Mouse (Mus musculus) hindbrain, embryonic 11.5 days (tissue): Measurements from ENCODE around the gene Ttc28. TPM values are rescaled to one million over a fixed set of nuclear protein-coding genes. Genes with fewer than 3 reads are reported as not detected.
"Not testable (repeated sequence)": the region's sequence is repeated elsewhere in the genome, so short reads cannot be mapped to it uniquely, and the experiment has no call there.

Source experiments
- ATAC-seq: fragments of 200-750 bp; cut with Nextera tagmentation; 2 replicates; pipeline ENCODE4 v1.8.0; 2017; ENCODE audit warnings: mild to moderate bottlenecking, moderate TSS enrichment, moderate library complexity; ENCODE audit not compliant: low FRiP score
- DNase-seq: peaks from one replicate; pipeline ENCODE4 v3.0.0-alpha.2; 2015; ENCODE audit warnings: low spot score
- H3K27ac ChIP-seq: fragments of 300-500 bp; sonication (generic); 2 replicates; pipeline ENCODE4 v1.5.1; 2014; ENCODE audit warnings: mild to moderate bottlenecking, low read depth, low read length
- H3K27me3 ChIP-seq: fragments of 300-500 bp; sonication (generic); 2 replicates; pipeline ENCODE4 v1.6.1; 2014; ENCODE audit warnings: mild to moderate bottlenecking, low read length, moderate library complexity, mixed read lengths; ENCODE audit not compliant: control insufficient read depth, insufficient read depth
- H3K36me3 ChIP-seq: fragments of 300-500 bp; sonication (generic); 2 replicates; pipeline ENCODE4 v1.6.1; 2014; ENCODE audit warnings: mild to moderate bottlenecking, low read length, moderate library complexity, mixed read lengths; ENCODE audit not compliant: control insufficient read depth, insufficient read depth
- H3K4me1 ChIP-seq: fragments of 300-500 bp; sonication (generic); replicated peaks from 2 replicates; pipeline ENCODE4 v1.6.1; 2014; ENCODE audit warnings: low read length, mixed read lengths; ENCODE audit not compliant: control insufficient read depth, insufficient read depth
- H3K4me2 ChIP-seq: fragments of 300-500 bp; sonication (generic); replicated peaks from 2 replicates; pipeline ENCODE4 v1.6.1; 2014; ENCODE audit warnings: mild to moderate bottlenecking, low read depth, low read length
- H3K4me3 ChIP-seq: fragments of 300-500 bp; sonication (generic); 2 replicates; pipeline ENCODE4 v1.5.1; 2014; ENCODE audit warnings: low read depth, low read length
- H3K9ac ChIP-seq: fragments of 300-500 bp; sonication (generic); 2 replicates; pipeline ENCODE4 v1.6.1; 2014; ENCODE audit warnings: low read depth, low read length
- H3K9me3 ChIP-seq: fragments of 300-500 bp; sonication (generic); 2 replicates; pipeline ENCODE4 v1.6.1; 2016; ENCODE audit warnings: low read length; ENCODE audit not compliant: control insufficient read depth
- WGBS: fragments of 180-500 bp; shearing (Covaris S2); extraction: QIAGEN DNeasy Blood & Tissue Kit; methylation state at CpG from one replicate; pipeline ENCODE4 v1.1.7; 2014; 5-methylcytosine and 5-hydroxymethylcytosine counted together
- polyA plus RNA-seq: library from polyadenylated mRNA; unstranded; fragments of >200 nt; fragmentation: Nextera tagmentation; extraction: Ambion mirVana; gene quantifications from 2 replicates; pipeline ENCODE4 v1.2.1, GENCODE M21; 2014

The Ttc28 gene
- polyA plus RNA-seq, 1 experiment from 2014 or later: 15.6 TPM

- H3K9me3 ChIP-seq: no peaks in the 10 kb centered on the region
- DNase-seq (no peak), ATAC-seq (no peak)
- 53% methylated on average over 9 of the region's 9 CpGs for WGBS
- H3K4me3 ChIP-seq: no peak overlapping the region
- H3K4me2 ChIP-seq: no peak overlapping the region
- no peaks in the 10 kb centered on the region; the same call in 1 of the 2 replicates for H3K27me3 ChIP-seq
- H3K36me3 ChIP-seq: no peaks in the 10 kb centered on the region
- H3K27ac ChIP-seq: no peak overlapping the region
- no peaks in the 10 kb centered on the region for H3K4me1 ChIP-seq
- H3K9ac ChIP-seq: no peak overlapping the region
These were observed 364.5 kb downstream of the Ttc28 start for GRCm38 (mm10) chr5:111244061-111244460.

- no peaks in the 10 kb centered on the region for H3K36me3 ChIP-seq
- H3K4me3 ChIP-seq: no peak overlapping the region
- no peaks in the 10 kb centered on the region for H3K27me3 ChIP-seq
- no peaks in the 10 kb centered on the region for H3K9me3 ChIP-seq
- no peak overlapping the region for H3K27ac ChIP-seq
- H3K4me2 ChIP-seq: no peak overlapping the region
- WGBS: 89% methylated on average over 10 of the region's 10 CpGs
- ATAC-seq (no peak), DNase-seq (no peak)
- H3K4me1 ChIP-seq: no peaks in the 10 kb centered on the region
- no peak overlapping the region for H3K9ac ChIP-seq
These were observed 368.1 kb downstream of the Ttc28 start for GRCm38 (mm10) chr5:111247571-111248265.

DNA sequence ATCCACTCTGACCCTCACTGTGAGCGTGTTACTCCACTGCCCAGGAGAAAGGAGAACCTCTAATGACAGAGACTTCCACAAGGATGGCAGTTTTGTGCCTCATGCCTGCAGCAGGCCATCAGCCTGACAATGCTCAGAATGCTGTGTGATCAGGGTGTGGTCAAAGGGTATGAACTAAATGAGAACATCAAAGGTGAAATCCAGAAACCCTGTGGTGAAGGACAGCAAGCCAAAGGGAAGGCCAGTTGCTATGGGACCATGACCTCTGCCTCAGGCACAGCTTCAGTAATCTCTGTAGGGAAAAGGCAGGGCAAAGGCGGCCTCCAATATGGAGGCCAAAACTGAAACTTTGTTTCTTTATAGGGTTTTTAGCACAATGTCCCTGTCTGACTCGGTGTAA, 372.5 kb downstream of the Ttc28 start:
- no peak overlapping the region for H3K9ac ChIP-seq
- H3K36me3 ChIP-seq: no peaks in the 10 kb centered on the region
- WGBS: 74% methylated on average over 3 of the region's 3 CpGs
- ATAC-seq: no peak
- no peak overlapping the region for H3K27ac ChIP-seq
- H3K4me2 ChIP-seq: no peak overlapping the region
- no peaks in the 10 kb centered on the region for H3K9me3 ChIP-seq
- DNase-seq: no peak
- no peaks in the 10 kb centered on the region; the same call in 1 of the 2 replicates for H3K27me3 ChIP-seq
- H3K4me3 ChIP-seq: no peak overlapping the region
- H3K4me1 ChIP-seq: peaks cover 14% of the 10 kb centered on the region

DNA sequence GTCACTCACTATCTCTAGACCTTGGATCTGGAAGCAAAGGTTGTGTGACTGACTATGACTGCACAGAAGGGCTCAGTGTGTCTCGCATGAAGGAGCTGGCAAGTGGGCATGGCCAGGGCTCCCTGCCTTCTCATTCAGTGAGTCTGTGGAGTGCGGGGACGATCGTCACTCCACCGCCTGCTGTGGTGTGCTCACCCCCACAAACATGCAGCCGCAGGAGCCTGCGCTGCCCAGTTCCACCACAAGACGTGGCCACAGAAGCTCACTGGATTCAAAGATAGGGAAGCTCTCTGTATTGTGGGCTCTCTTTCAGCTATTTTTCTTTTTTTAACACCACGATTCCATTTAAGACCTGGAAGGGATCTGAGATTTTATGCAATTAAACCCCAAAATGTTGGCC, 374.8 kb downstream of the Ttc28 start:
- 87% methylated on average over 9 of the region's 9 CpGs for WGBS
- Histone ChIP-seq H3K27me3 (no peaks in the 10 kb centered on the region; the same call in 1 of the 2 replicates), H3K9ac (peak overlapping the region; percentile 27; the same call in 1 of the 2 replicates), H3K4me1 (peaks cover 14% of the 10 kb centered on the region), H3K36me3 (no peaks in the 10 kb centered on the region), H3K9me3 (no peaks in the 10 kb centered on the region), H3K4me3 (no peak overlapping the region), H3K27ac (no peak overlapping the region), H3K4me2 (no peak overlapping the region)
- DNase-seq (no peak), ATAC-seq (no peak)

GRCm38 (mm10) chr5:111254781-111255180, 375.2 kb downstream of the Ttc28 start:
- Histone ChIP-seq H3K36me3 (no peaks in the 10 kb centered on the region), H3K9ac (peak overlapping the region; percentile 27; the same call in 1 of the 2 replicates), H3K4me2 (no peak overlapping the region), H3K4me1 (peaks cover 14% of the 10 kb centered on the region), H3K9me3 (no peaks in the 10 kb centered on the region), H3K4me3 (no peak overlapping the region), H3K27me3 (no peaks in the 10 kb centered on the region; the same call in 1 of the 2 replicates), H3K27ac (0 out of 2 replicates have a peak overlapping the region, but pooled peaks have one; percentile 48)
- ATAC-seq (no peak), DNase-seq (no peak)
- 78% methylated on average over 11 of the region's 11 CpGs for WGBS

GRCm38 (mm10) chr5:111256181-111256580, 376.6 kb downstream of the Ttc28 start:
- whole genome bisulfite sequencing: 11% methylated on average over 7 of the region's 7 CpGs
- peaks cover 14% of the 10 kb centered on the region for H3K4me1 ChIP-seq
- peak overlapping the region; percentile 48 for H3K27ac ChIP-seq
- ATAC-seq: peak; percentile 82
- no peaks in the 10 kb centered on the region for H3K36me3 ChIP-seq
- H3K9ac ChIP-seq: no peak overlapping the region
- H3K9me3 ChIP-seq: no peaks in the 10 kb centered on the region
- H3K27me3 ChIP-seq: no peaks in the 10 kb centered on the region; the same call in 1 of the 2 replicates
- H3K4me2 ChIP-seq: peak overlapping the region; percentile 20
- DNase-seq: peak; percentile 56
- H3K4me3 ChIP-seq: no peak overlapping the region

DNA sequence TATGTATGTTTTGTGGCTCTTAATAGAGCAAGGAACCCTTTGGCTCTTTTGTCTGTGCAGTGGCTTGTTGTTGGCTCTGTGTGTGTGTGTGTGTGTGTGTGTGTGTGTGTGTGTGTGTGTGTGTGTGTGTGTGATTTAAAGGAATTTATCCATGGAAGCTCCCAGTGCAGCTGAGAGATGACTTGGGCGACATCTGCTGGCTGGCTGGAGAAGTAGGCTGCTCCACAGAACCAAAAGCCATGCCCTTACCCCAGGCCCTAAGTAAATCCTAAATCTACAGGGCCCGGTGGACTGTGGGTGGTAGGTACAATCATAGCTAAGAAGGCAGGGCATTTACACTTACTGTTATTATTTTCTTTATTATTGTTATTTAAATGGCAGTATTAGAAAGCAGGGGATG, 377.5 kb downstream of the Ttc28 start:
- 0 out of 2 replicates have a peak overlapping the region, but pooled peaks have one; percentile 19 for H3K9ac ChIP-seq
- H3K4me1 ChIP-seq: peaks cover 17% of the 10 kb centered on the region
- 10% methylated on average over 2 of the region's 2 CpGs for WGBS

DNA sequence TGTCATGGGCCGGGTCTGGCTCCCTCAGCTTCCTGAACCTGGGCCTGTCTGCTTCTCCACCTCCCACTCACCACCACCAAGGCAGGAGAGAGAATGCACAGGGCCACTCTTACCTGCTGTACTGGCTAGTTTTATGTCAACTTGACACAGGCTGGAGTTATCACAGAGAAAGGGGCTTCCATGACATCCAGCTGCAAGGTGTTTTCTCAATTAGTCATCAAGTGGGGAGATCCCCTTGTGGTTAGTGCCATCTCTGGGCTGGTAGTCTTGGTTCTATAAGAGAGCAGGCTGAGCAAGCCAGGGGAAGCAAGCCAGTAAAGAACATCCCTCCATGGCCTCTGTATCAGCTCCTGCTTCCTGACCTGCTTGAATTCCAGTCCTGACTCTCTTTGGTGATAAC, 381.6 kb downstream of the Ttc28 start:
- not testable (repeated sequence) for H3K4me3 ChIP-seq, H3K27me3 ChIP-seq, H3K4me2 ChIP-seq, H3K9me3 ChIP-seq, DNase-seq, H3K36me3 ChIP-seq, H3K9ac ChIP-seq, ATAC-seq, H3K27ac ChIP-seq
- 93% methylated on average over 1 of the region's 1 CpGs for WGBS
- H3K4me1 ChIP-seq: peaks cover 20% of the 10 kb centered on the region

More for the DNA sequence above, 377.5 kb downstream of the Ttc28 start:
- no peaks in the 10 kb centered on the region; the same call in 1 of the 2 replicates for H3K27me3 ChIP-seq
- H3K27ac ChIP-seq: peak overlapping the region; percentile 48
- peak; percentile 50; the same call in 1 of the 2 replicates for ATAC-seq
- H3K4me3 ChIP-seq: no peak overlapping the region
- H3K36me3 ChIP-seq: no peaks in the 10 kb centered on the region
- no peaks in the 10 kb centered on the region for H3K9me3 ChIP-seq
- no peak overlapping the region for H3K4me2 ChIP-seq
- peak; percentile 82 for DNase-seq
